Mouse (Mus musculus) left cerebral cortex, adult 2 months (tissue): ENCODE measurements around the gene Gtf2i. TPM values are rescaled to one million over a fixed set of nuclear protein-coding genes. Genes with fewer than 3 reads are reported as not detected.
"Not testable (repeated sequence)": the region's sequence is repeated elsewhere in the genome, so short reads cannot be mapped to it uniquely, and the experiment has no call there.

Source experiments
- DNase-seq, 2 experiments: peaks; one replicate each; pipeline ENCODE4 v3.0.0; 2021 to 2022; ENCODE audit warnings: low spot score in 2 of 2, mixed read lengths in 1 of 2; ENCODE audit errors: extremely low spot score in 1 of 2
- H3K27ac ChIP-seq: fragments of 200-600 bp; 2 replicates; pipeline ENCODE4 v1.8.1; 2022
- H3K4me3 ChIP-seq: fragments of 200-600 bp; 2 replicates; pipeline ENCODE4 v1.8.1; 2022
- CTCF ChIP-seq: fragments of 200-600 bp; IDR thresholded peaks from 2 replicates; pipeline ENCODE4 v1.8.1; 2022; ENCODE audit warnings: antibody characterized with exemption, mild to moderate bottlenecking, moderate library complexity
- intact Hi-C: fragments of 180-260 bp; cut with DNase I; formaldehyde crosslinking; loops from one replicate; pipeline ENCODE4 v1.15.1; 2025
- total RNA-seq, 2 experiments: library from RNA; stranded (reverse); gene quantifications; 2 replicates each; pipeline ENCODE4 v1.2.3; 2021

Gene Gtf2i
- total RNA-seq, 2 experiments from 2014 or later = 219 to 221 TPM

- Histone ChIP-seq H3K4me3 (no peak overlapping the region), H3K27ac (no peak overlapping the region)
- DNase-seq = no peak
- peak; percentile 74 for TF ChIP-seq CTCF
- intact Hi-C loops = loop anchor here (1.0 kb wide), 1 partner anchor 161 kb away; no protein-coding TSS in a partner anchor
These were observed 26.8 kb upstream of the Gtf2i start for GRCm38 (mm10) chr5:134341321-134341720.

GRCm38 (mm10) chr5:134340101-134340522, 25.6 kb upstream of the Gtf2i start:
- TF ChIP-seq CTCF = no peak
- intact Hi-C loops = no loop called here
- no peak overlapping the region for H3K27ac ChIP-seq
- no peak for DNase-seq
- no peak overlapping the region for H3K4me3 ChIP-seq

GRCm38 (mm10) chr5:134337012-134337411, 22.5 kb upstream of the Gtf2i start:
- intact Hi-C loops, H3K27ac ChIP-seq, DNase-seq, H3K4me3 ChIP-seq: not testable (repeated sequence)

- TF ChIP-seq CTCF = no peak
- intact Hi-C loops = no loop called here
- H3K27ac ChIP-seq = no peak overlapping the region
- DNase-seq = no peak
- H3K4me3 ChIP-seq = no peak overlapping the region
These were observed 18.2 kb upstream of the Gtf2i start for GRCm38 (mm10) chr5:134332743-134333142.

- no peak overlapping the region for H3K27ac ChIP-seq
- TF ChIP-seq CTCF = no peak
- intact Hi-C loops = no loop called here
- H3K4me3 ChIP-seq = no peak overlapping the region
- no peak for DNase-seq
These were observed 15.5 kb upstream of the Gtf2i start for GRCm38 (mm10) chr5:134330082-134330481.

- intact Hi-C loops = no loop called here
- no peak overlapping the region for H3K27ac ChIP-seq
- TF ChIP-seq CTCF = no peak
- no peak for DNase-seq
- H3K4me3 ChIP-seq = no peak overlapping the region
These were observed 14.8 kb upstream of the Gtf2i start for GRCm38 (mm10) chr5:134329311-134329710.

- H3K27ac ChIP-seq = no peak overlapping the region
- no peak for TF ChIP-seq CTCF
- intact Hi-C loops = no loop called here
- no peak for DNase-seq
- no peak overlapping the region for H3K4me3 ChIP-seq
These were observed 14.0 kb upstream of the Gtf2i start for GRCm38 (mm10) chr5:134328482-134329001.

GRCm38 (mm10) chr5:134325856-134326566, 11.5 kb upstream of the Gtf2i start:
- Histone ChIP-seq H3K27ac (no peak overlapping the region), H3K4me3 (no peak overlapping the region)
- TF ChIP-seq CTCF = no peak
- DNase-seq = no peak
- intact Hi-C loops = no loop called here

GRCm38 (mm10) chr5:134323869-134324268, 9.3 kb upstream of the Gtf2i start:
- no peak for TF ChIP-seq CTCF
- no peak overlapping the region for H3K27ac ChIP-seq
- intact Hi-C loops = no loop called here
- H3K4me3 ChIP-seq = no peak overlapping the region
- DNase-seq = no peak

GRCm38 (mm10) chr5:134323311-134323710, 8.8 kb upstream of the Gtf2i start:
- Histone ChIP-seq H3K4me3 (no peak overlapping the region), H3K27ac (no peak overlapping the region)
- intact Hi-C loops = no loop called here
- TF ChIP-seq CTCF = no peak
- no peak for DNase-seq

- intact Hi-C loops = no loop called here
- Histone ChIP-seq H3K27ac (no peak overlapping the region), H3K4me3 (no peak overlapping the region)
- no peak for DNase-seq
- TF ChIP-seq CTCF = no peak
These were observed 7.8 kb upstream of the Gtf2i start for GRCm38 (mm10) chr5:134322355-134322754.

GRCm38 (mm10) chr5:134321699-134322098, 7.1 kb upstream of the Gtf2i start:
- H3K27ac ChIP-seq = no peak overlapping the region
- no peak for DNase-seq
- no peak overlapping the region for H3K4me3 ChIP-seq
- intact Hi-C loops = no loop called here
- no peak for TF ChIP-seq CTCF

GRCm38 (mm10) chr5:134318903-134319302, 4.3 kb upstream of the Gtf2i start:
- intact Hi-C loops = no loop called here
- H3K4me3 ChIP-seq = no peak overlapping the region
- DNase-seq = no peak
- TF ChIP-seq CTCF = no peak
- no peak overlapping the region for H3K27ac ChIP-seq
